Mouse (Mus musculus): ENCODE results near the gene Ambn. TPM values are rescaled to one million over a fixed set of nuclear protein-coding genes. Genes with fewer than 3 reads are reported as not detected.
"Not testable (repeated sequence)": the region's sequence is repeated elsewhere in the genome, so short reads cannot be mapped to it uniquely, and the experiment has no call there.

The Ambn gene
- polyA plus RNA-seq (2015; fragmentation: Nextera tagmentation; extraction: Ambion mirVana) = not detected in 2 replicates

DNA sequence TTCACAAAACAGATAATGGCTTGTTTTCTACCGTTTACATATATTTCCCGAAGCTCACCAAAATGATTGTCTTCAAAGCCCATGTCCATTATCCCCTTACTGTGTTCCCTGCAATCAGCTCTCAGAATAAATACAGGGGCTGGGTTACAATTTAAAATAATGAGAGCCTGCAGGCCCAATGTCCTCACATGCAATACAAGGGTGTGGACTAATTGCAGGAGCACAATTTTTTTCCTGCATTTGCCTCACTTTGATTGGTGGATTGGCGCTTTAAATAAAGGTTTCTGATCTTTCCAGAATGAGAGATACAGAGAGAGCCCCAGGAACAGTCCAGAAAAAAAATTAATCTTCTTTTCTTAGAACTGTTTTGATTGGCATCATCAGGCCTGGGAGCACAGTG is at the start of gene Ambn:
Ambn (plus strand) TSS at position 301 of the 400 bp plus-strand sequence.
- no peaks in the 10 kb centered on the region for H3K9me3 ChIP-seq
- H3K4me3 ChIP-seq = no peak within 1 kb of the TSS
- WGBS = 73% methylated on average over 3 of the region's 3 CpGs
- H3K27ac ChIP-seq (replicated peaks) = no peak within 1 kb of the TSS
- H3K27me3 ChIP-seq (replicated peaks) = no peaks in the 10 kb centered on the region
- H3K36me3 ChIP-seq = no peaks in the 10 kb centered on the region
- ATAC-seq (ENCODE audit: extremely low read depth, insufficient number of reproducible peaks, low FRiP score, low TSS enrichment) = no peak
- no peak within 1 kb of the TSS for H3K4me2 ChIP-seq
- no peak within 1 kb of the TSS for H3K9ac ChIP-seq
- no peaks in the 10 kb centered on the region for H3K4me1 ChIP-seq

DNA sequence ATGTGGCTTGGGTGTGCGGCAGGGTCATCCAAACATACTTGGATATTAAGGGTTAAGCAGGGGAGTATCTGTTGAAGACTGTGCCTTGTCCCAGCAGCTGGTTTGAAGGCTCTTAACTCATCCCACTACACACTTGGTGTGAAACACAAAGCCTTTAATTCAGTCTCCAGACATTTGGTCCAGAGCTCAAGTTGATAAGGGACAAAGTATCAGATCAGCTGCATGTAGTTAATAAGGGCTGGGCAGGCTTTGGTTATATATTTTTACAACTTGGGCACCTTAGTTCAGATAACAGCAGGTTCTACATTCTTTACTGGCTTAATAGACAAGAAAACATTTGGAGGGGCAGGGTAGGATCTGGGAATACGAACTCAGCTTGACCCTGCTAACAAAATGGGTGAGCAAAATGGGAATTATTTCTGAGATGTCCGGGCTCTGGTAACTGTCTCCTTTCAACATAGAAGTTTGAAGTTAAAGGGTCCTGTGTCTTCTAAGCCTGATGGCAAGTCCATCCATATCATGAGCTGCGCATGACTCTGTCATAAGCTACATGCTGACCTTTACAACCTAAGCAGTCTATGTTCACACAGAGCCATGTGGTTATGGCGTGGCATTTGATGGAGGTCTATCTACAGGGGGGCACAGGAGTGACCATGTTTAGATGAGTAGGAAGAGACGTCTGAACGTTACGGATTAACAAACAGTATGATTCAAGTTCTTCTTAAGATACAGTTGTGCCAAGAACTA is 35.3 kb upstream of the Ambn start:
- WGBS = 80% methylated on average over 8 of the region's 8 CpGs
- Histone ChIP-seq H3K4me1 (no peaks in the 10 kb centered on the region), H3K4me3 (no peak overlapping the region), H3K27me3 (replicated peaks) (no peaks in the 10 kb centered on the region), H3K36me3 (no peaks in the 10 kb centered on the region), H3K4me2 (no peak overlapping the region), H3K9ac (no peak overlapping the region), H3K27ac (replicated peaks) (no peak overlapping the region), H3K9me3 (no peaks in the 10 kb centered on the region)
- no peak for ATAC-seq (ENCODE audit: extremely low read depth, insufficient number of reproducible peaks, low FRiP score, low TSS enrichment)

DNA sequence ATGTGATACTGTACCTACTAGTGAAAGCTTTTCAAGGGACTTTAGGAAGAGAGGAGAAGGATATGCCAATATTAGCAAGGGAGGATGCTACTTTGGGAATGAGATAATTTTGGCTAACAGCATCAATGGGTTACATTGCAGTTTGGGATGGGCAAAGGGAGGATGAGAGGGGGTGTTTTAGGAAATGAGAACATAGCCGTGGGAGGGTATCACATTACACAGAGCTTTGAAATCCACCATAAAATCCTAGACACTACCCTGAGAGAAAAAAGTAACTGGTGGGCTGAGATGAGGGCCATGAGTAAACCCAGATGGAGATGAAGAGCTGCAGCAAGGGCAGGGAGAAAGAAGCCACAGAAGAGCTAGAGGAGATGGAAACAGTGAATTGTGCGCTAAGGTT is 30.9 kb upstream of the Ambn start:
- H3K4me2 ChIP-seq; H3K27me3 ChIP-seq (replicated peaks); H3K27ac ChIP-seq (replicated peaks); H3K36me3 ChIP-seq; H3K9ac ChIP-seq; H3K4me1 ChIP-seq; H3K9me3 ChIP-seq; H3K4me3 ChIP-seq; ATAC-seq (ENCODE audit: extremely low read depth, insufficient number of reproducible peaks, low FRiP score, low TSS enrichment): not testable (repeated sequence)
- WGBS = 62% methylated on average over 2 of the region's 2 CpGs

DNA sequence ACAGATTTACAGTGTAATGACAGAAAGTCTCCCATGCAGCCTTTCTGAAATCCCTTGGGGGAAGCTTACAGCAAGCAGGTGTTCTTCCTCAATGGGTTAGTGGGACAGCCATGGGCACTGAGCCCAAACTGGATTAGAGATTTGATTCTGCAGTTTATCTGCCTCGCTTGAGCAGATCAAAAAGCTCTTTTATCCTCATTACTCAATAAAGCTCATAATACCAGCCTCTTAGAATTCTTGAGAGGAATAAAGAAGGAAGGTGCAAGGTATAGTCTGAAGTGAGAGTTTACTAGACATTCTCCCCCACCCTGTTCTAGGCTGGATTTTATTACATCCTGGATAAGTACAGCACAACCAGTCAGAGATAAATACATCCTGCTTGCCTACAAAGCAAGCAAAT is 29.0 kb upstream of the Ambn start:
- no peak overlapping the region for H3K4me2 ChIP-seq
- H3K4me3 ChIP-seq = no peak overlapping the region
- no peaks in the 10 kb centered on the region for H3K36me3 ChIP-seq
- no peak overlapping the region for H3K9ac ChIP-seq
- 54% methylated on average over 1 of the region's 1 CpGs for WGBS
- H3K4me1 ChIP-seq = no peaks in the 10 kb centered on the region
- no peak for ATAC-seq (ENCODE audit: extremely low read depth, insufficient number of reproducible peaks, low FRiP score, low TSS enrichment)
- no peaks in the 10 kb centered on the region for H3K27me3 ChIP-seq (replicated peaks)
- no peaks in the 10 kb centered on the region for H3K9me3 ChIP-seq
- H3K27ac ChIP-seq (replicated peaks) = no peak overlapping the region

GRCm38 (mm10) chr5:88467471-88467870 is 11.7 kb downstream of the Ambn start:
- Histone ChIP-seq H3K27ac (replicated peaks) (no peak overlapping the region), H3K4me1 (no peaks in the 10 kb centered on the region), H3K4me3 (no peak overlapping the region), H3K36me3 (no peaks in the 10 kb centered on the region), H3K9ac (no peak overlapping the region), H3K4me2 (no peak overlapping the region), H3K27me3 (replicated peaks) (no peaks in the 10 kb centered on the region), H3K9me3 (no peaks in the 10 kb centered on the region)
- 63% methylated on average over 2 of the region's 2 CpGs for WGBS
- ATAC-seq (ENCODE audit: extremely low read depth, insufficient number of reproducible peaks, low FRiP score, low TSS enrichment) = no peak

- Histone ChIP-seq H3K4me3 (no peak overlapping the region), H3K36me3 (no peaks in the 10 kb centered on the region), H3K4me1 (no peaks in the 10 kb centered on the region), H3K4me2 (no peak overlapping the region), H3K27ac (replicated peaks) (no peak overlapping the region), H3K27me3 (replicated peaks) (no peaks in the 10 kb centered on the region), H3K9me3 (no peaks in the 10 kb centered on the region), H3K9ac (no peak overlapping the region)
- no peak for ATAC-seq (ENCODE audit: extremely low read depth, insufficient number of reproducible peaks, low FRiP score, low TSS enrichment)
- 75% methylated on average over 4 of the region's 4 CpGs for WGBS
Observed at GRCm38 (mm10) chr5:88468807-88469704, 13.3 kb downstream of the Ambn start.

- no peak within 1 kb of the TSS for H3K27ac ChIP-seq (replicated peaks)
- H3K27me3 ChIP-seq (replicated peaks) = no peaks in the 10 kb centered on the region
- no peak for ATAC-seq (ENCODE audit: extremely low read depth, insufficient number of reproducible peaks, low FRiP score, low TSS enrichment)
- H3K36me3 ChIP-seq = no peaks in the 10 kb centered on the region
- H3K4me3 ChIP-seq = no peak within 1 kb of the TSS
- H3K4me1 ChIP-seq = no peaks in the 10 kb centered on the region
- H3K9ac ChIP-seq = no peak within 1 kb of the TSS
- no peaks in the 10 kb centered on the region for H3K9me3 ChIP-seq
- no peak within 1 kb of the TSS for H3K4me2 ChIP-seq
Observed at GRCm38 (mm10) chr5:88487675-88488074, 31.9 kb downstream of the Ambn start, which contains the start of gene Enam. Gene Enam (plus strand): TSS chr5:88487975.

- Histone ChIP-seq H3K4me2 (no peak overlapping the region), H3K9ac (no peak overlapping the region), H3K9me3 (no peaks in the 10 kb centered on the region), H3K4me3 (no peak overlapping the region), H3K27ac (replicated peaks) (no peak overlapping the region), H3K27me3 (replicated peaks) (no peaks in the 10 kb centered on the region), H3K4me1 (no peaks in the 10 kb centered on the region), H3K36me3 (no peaks in the 10 kb centered on the region)
- no peak for ATAC-seq (ENCODE audit: extremely low read depth, insufficient number of reproducible peaks, low FRiP score, low TSS enrichment)
- 50% methylated on average over 2 of the region's 2 CpGs for WGBS
Observed at GRCm38 (mm10) chr5:88489004-88489403, 33.2 kb downstream of the Ambn start.

DNA sequence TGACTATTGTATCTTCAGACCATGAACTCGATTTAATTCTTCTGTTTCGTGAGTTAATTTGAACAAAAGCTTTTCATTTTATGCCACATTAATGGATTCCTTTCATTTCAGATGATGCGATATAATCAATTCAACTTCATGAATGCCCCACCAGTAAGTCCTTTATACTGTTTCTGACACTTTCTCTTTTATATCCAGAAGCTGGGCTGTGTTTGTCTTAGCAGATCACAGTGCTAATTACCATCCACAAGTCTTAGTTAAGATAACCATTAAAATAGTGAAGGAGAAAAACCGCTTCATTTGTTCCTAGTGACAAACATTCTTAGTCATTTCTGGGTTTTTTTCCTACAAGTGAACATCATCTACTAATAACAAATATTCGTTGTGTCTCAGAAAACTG is 35.3 kb downstream of the Ambn start:
- no peak overlapping the region for H3K4me3 ChIP-seq
- no peak overlapping the region for H3K9ac ChIP-seq
- 72% methylated on average over 5 of the region's 5 CpGs for WGBS
- H3K27me3 ChIP-seq (replicated peaks) = no peaks in the 10 kb centered on the region
- H3K4me1 ChIP-seq = no peaks in the 10 kb centered on the region
- no peaks in the 10 kb centered on the region for H3K9me3 ChIP-seq
- H3K36me3 ChIP-seq = no peaks in the 10 kb centered on the region
- no peak overlapping the region for H3K27ac ChIP-seq (replicated peaks)
- H3K4me2 ChIP-seq = no peak overlapping the region
- no peak for ATAC-seq (ENCODE audit: extremely low read depth, insufficient number of reproducible peaks, low FRiP score, low TSS enrichment)

- 85% methylated on average over 3 of the region's 3 CpGs for WGBS
- H3K4me2 ChIP-seq = no peak overlapping the region
- no peak for ATAC-seq (ENCODE audit: extremely low read depth, insufficient number of reproducible peaks, low FRiP score, low TSS enrichment)
- H3K9me3 ChIP-seq = no peaks in the 10 kb centered on the region
- no peaks in the 10 kb centered on the region for H3K4me1 ChIP-seq
- no peaks in the 10 kb centered on the region for H3K27me3 ChIP-seq (replicated peaks)
- H3K4me3 ChIP-seq = no peak overlapping the region
- H3K36me3 ChIP-seq = no peaks in the 10 kb centered on the region
- no peak overlapping the region for H3K27ac ChIP-seq (replicated peaks)
- no peak overlapping the region for H3K9ac ChIP-seq
Observed at GRCm38 (mm10) chr5:88499781-88500180, 44.0 kb downstream of the Ambn start.

DNA sequence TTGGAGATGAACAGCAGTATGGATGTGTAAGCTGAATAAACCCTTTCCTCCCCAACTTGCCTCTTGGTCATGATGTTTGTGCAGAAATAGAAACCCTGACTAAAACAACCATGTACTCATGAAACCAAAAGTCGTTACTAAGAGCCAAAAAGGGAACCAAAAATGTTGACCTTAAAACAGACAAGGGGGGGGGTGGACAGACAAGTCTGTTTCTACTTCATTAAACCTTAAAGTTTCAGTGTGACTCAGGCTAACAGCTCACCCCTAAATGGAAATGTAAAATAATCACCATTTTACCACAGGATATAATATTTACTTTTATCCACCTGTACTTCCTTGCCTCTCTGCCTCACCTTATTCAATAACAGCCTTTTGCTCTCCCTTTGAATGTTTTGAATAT is 52.8 kb downstream of the Ambn start:
- Histone ChIP-seq H3K4me3 (no peak overlapping the region), H3K4me2 (no peak overlapping the region), H3K9me3 (no peaks in the 10 kb centered on the region), H3K27ac (replicated peaks) (no peak overlapping the region), H3K36me3 (no peaks in the 10 kb centered on the region), H3K4me1 (no peaks in the 10 kb centered on the region), H3K9ac (no peak overlapping the region), H3K27me3 (replicated peaks) (no peaks in the 10 kb centered on the region)
- no peak for ATAC-seq (ENCODE audit: extremely low read depth, insufficient number of reproducible peaks, low FRiP score, low TSS enrichment)
- 52% methylated on average over 1 of the region's 1 CpGs for WGBS
